Mouse (Mus musculus): ENCODE measurements around the gene Selenon. TPM values are rescaled to one million over a fixed set of nuclear protein-coding genes. Genes with fewer than 3 reads are reported as not detected.

Selenon gene
- polyA plus RNA-seq, 1 experiment from 2014 or later: 45.3 TPM

- H3K27me3 ChIP-seq: no peaks in the 10 kb centered on the region
- ChIA-PET CTCF (interaction anchor here (0.9 kb wide), 1 partner anchor 10 kb away, joined by 4 read pairs; no protein-coding TSS in a partner anchor), POLR2A (no interaction called here)
- TF ChIP-seq CTCF (IDR thresholded peaks at IDR 0.05): no peak
- DNase-seq (ENCODE audit: low read depth, low spot score) (no peak), ATAC-seq (no peak)
- in situ Hi-C loops (cut with MboI; ENCODE audit: low pct_unique_long_range_greater_than_20kb): no loop called here
Observed at GRCm38 (mm10) chr4:134532928-134533327, 19.0 kb downstream of the Selenon start.

GRCm38 (mm10) chr4:134526220-134526619 is 25.7 kb downstream of the Selenon start:
- ChIA-PET CTCF (interaction anchor here (1.0 kb wide), 1 partner anchor 15 kb away, joined by 3 read pairs; no protein-coding TSS in a partner anchor), POLR2A (no interaction called here)
- no peak for ATAC-seq
- DNase-seq (ENCODE audit: low read depth, low spot score): no peak
- TF ChIP-seq CTCF (IDR thresholded peaks at IDR 0.05): no peak
- in situ Hi-C loops (cut with MboI; ENCODE audit: low pct_unique_long_range_greater_than_20kb): no loop called here
- H3K27me3 ChIP-seq: no peaks in the 10 kb centered on the region

GRCm38 (mm10) chr4:134525806-134526205 is 26.2 kb downstream of the Selenon start:
- CTCF ChIA-PET: no interaction called here
- ATAC-seq: no peak
- in situ Hi-C loops (cut with MboI; ENCODE audit: low pct_unique_long_range_greater_than_20kb): no loop called here
- no peak for DNase-seq (ENCODE audit: low read depth, low spot score)
- H3K27me3 ChIP-seq: no peaks in the 10 kb centered on the region
- TF ChIP-seq CTCF (IDR thresholded peaks at IDR 0.05): no peak
- POLR2A ChIA-PET: no interaction called here

GRCm38 (mm10) chr4:134523447-134523846 is 28.5 kb downstream of the Selenon start:
- ChIA-PET POLR2A (no interaction called here), CTCF (interaction anchor here (1.4 kb wide), 1 partner anchor 45 kb away, joined by 4 read pairs; no protein-coding TSS in a partner anchor)
- no peak for TF ChIP-seq CTCF (IDR thresholded peaks at IDR 0.05)
- in situ Hi-C loops (cut with MboI; ENCODE audit: low pct_unique_long_range_greater_than_20kb): no loop called here
- ATAC-seq (no peak), DNase-seq (ENCODE audit: low read depth, low spot score) (no peak)
- no peaks in the 10 kb centered on the region for H3K27me3 ChIP-seq

- POLR2A ChIA-PET: interaction anchor here (1.1 kb wide), 1 partner anchor 25 kb away, joined by 3 read pairs; no protein-coding TSS in a partner anchor
- no peaks in the 10 kb centered on the region for H3K27me3 ChIP-seq
- no peak for DNase-seq (ENCODE audit: low read depth, low spot score)
- no peak for ATAC-seq
- in situ Hi-C loops (cut with MboI; ENCODE audit: low pct_unique_long_range_greater_than_20kb): no loop called here
- CTCF ChIA-PET: no interaction called here
- no peak for TF ChIP-seq CTCF (IDR thresholded peaks at IDR 0.05)
Observed at GRCm38 (mm10) chr4:134519281-134519680, 32.7 kb downstream of the Selenon start.

- in situ Hi-C loops (cut with MboI; ENCODE audit: low pct_unique_long_range_greater_than_20kb): no loop called here
- no peak for DNase-seq (ENCODE audit: low read depth, low spot score)
- ChIA-PET POLR2A (interaction anchor here (1.1 kb wide), 1 partner anchor 26 kb away, joined by 3 read pairs; no protein-coding TSS in a partner anchor), CTCF (interaction anchor here (0.7 kb wide), 1 partner anchor 12 kb away, joined by 3 read pairs; no protein-coding TSS in a partner anchor)
- no peaks in the 10 kb centered on the region for H3K27me3 ChIP-seq
- no peak for TF ChIP-seq CTCF (IDR thresholded peaks at IDR 0.05)
- no peak for ATAC-seq
Observed at GRCm38 (mm10) chr4:134518541-134518940, 33.4 kb downstream of the Selenon start.

GRCm38 (mm10) chr4:134517719-134518118 is 34.2 kb downstream of the Selenon start:
- no peaks in the 10 kb centered on the region for H3K27me3 ChIP-seq
- no peak for ATAC-seq
- ChIA-PET POLR2A (no interaction called here), CTCF (interaction anchor here (0.7 kb wide), 1 partner anchor 13 kb away, joined by 3 read pairs; no protein-coding TSS in a partner anchor)
- no peak for DNase-seq (ENCODE audit: low read depth, low spot score)
- no peak for TF ChIP-seq CTCF (IDR thresholded peaks at IDR 0.05)
- in situ Hi-C loops (cut with MboI; ENCODE audit: low pct_unique_long_range_greater_than_20kb): no loop called here

GRCm38 (mm10) chr4:134516981-134517380 is 35.0 kb downstream of the Selenon start:
- ATAC-seq (peak; percentile 39), DNase-seq (ENCODE audit: low read depth, low spot score) (no peak)
- ChIA-PET CTCF (no interaction called here), POLR2A (no interaction called here)
- H3K27me3 ChIP-seq: no peaks in the 10 kb centered on the region
- TF ChIP-seq CTCF (IDR thresholded peaks at IDR 0.05): no peak
- in situ Hi-C loops (cut with MboI; ENCODE audit: low pct_unique_long_range_greater_than_20kb): no loop called here

- H3K27me3 ChIP-seq: no peaks in the 10 kb centered on the region
- POLR2A ChIA-PET: interaction anchor here (0.6 to 1.2 kb wide), 2 partner anchors 20 to 859 kb away, joined by 3 read pairs; no protein-coding TSS in a partner anchor
- in situ Hi-C loops (cut with MboI; ENCODE audit: low pct_unique_long_range_greater_than_20kb): no loop called here
- no peak for DNase-seq (ENCODE audit: low read depth, low spot score)
- ATAC-seq: no peak
- CTCF ChIA-PET: no interaction called here
- TF ChIP-seq CTCF (IDR thresholded peaks at IDR 0.05): no peak
Observed at GRCm38 (mm10) chr4:134515614-134516013, 36.4 kb downstream of the Selenon start.

- CTCF ChIA-PET: no interaction called here
- no peaks in the 10 kb centered on the region for H3K27me3 ChIP-seq
- POLR2A ChIA-PET: no interaction called here
- no peak for TF ChIP-seq CTCF (IDR thresholded peaks at IDR 0.05)
- ATAC-seq: no peak
- in situ Hi-C loops (cut with MboI; ENCODE audit: low pct_unique_long_range_greater_than_20kb): no loop called here
- no peak for DNase-seq (ENCODE audit: low read depth, low spot score)
Observed at GRCm38 (mm10) chr4:134514309-134514930, 37.5 kb downstream of the Selenon start.

GRCm38 (mm10) chr4:134512798-134513197 is 39.2 kb downstream of the Selenon start:
- H3K27me3 ChIP-seq: no peaks in the 10 kb centered on the region
- no peak for TF ChIP-seq CTCF (IDR thresholded peaks at IDR 0.05)
- ChIA-PET CTCF (no interaction called here), POLR2A (no interaction called here)
- ATAC-seq (no peak), DNase-seq (ENCODE audit: low read depth, low spot score) (no peak)
- in situ Hi-C loops (cut with MboI; ENCODE audit: low pct_unique_long_range_greater_than_20kb): no loop called here

Measured in Patski (cell line).